Mouse (Mus musculus) erythroblast, embryonic 14.5 days (primary cell): ENCODE results near the gene Bbs12. TPM values are rescaled to one million over a fixed set of nuclear protein-coding genes. Genes with fewer than 3 reads are reported as not detected.

Experiments used
- H3K27me3 ChIP-seq: 2 replicates; pipeline ENCODE4 v1.6.1; 2012; ENCODE audit warnings: inconsistent platforms; ENCODE audit not compliant: control insufficient read depth
- H3K36me3 ChIP-seq: 2 replicates; pipeline ENCODE4 v1.6.1; 2012; ENCODE audit warnings: mild to moderate bottlenecking, inconsistent platforms; ENCODE audit not compliant: control insufficient read depth
- H3K4me1 ChIP-seq: 2 replicates; pipeline ENCODE4 v1.6.1; 2012; ENCODE audit warnings: inconsistent platforms; ENCODE audit not compliant: control insufficient read depth
- H3K4me3 ChIP-seq: replicated peaks from 2 replicates; pipeline ENCODE3; 2012; ENCODE audit warnings: moderate library complexity, mild to moderate bottlenecking, inconsistent platforms
- H3K9me3 ChIP-seq: 2 replicates; pipeline ENCODE4 v1.6.1; 2012; ENCODE audit warnings: low read length, inconsistent platforms, mixed read lengths; ENCODE audit not compliant: control insufficient read depth
- GATA1 ChIP-seq: IDR thresholded peaks from 2 replicates; pipeline ENCODE4 v1.6.1; 2012; ENCODE audit warnings: low read length, inconsistent platforms, mixed read lengths
- TAL1 ChIP-seq: IDR thresholded peaks from 3 replicates; pipeline ENCODE4 v1.6.1; 2012; ENCODE audit warnings: low read length, inconsistent platforms, mixed read lengths
- polyA plus RNA-seq: library from polyadenylated mRNA; stranded (reverse); fragments of >175 nt; gene quantifications from 2 replicates; pipeline ENCODE4 v1.2.3, GENCODE M21; 2012

The Bbs12 gene
- not detected in 2 replicates for polyA plus RNA-seq

- Histone ChIP-seq H3K27me3 (no peaks in the 10 kb centered on the region), H3K36me3 (no peaks in the 10 kb centered on the region), H3K4me3 (peak within 1 kb of the TSS; percentile 86), H3K4me1 (peaks cover 18% of the 10 kb centered on the region), H3K9me3 (no peaks in the 10 kb centered on the region)
- TF ChIP-seq TAL1 (no peak), GATA1 (no peak)
Measured at GRCm38 (mm10) chr3:37312370-37312941, at the start of gene Bbs12, which contains the start of gene Cetn4. Gene Bbs12 (plus strand): TSS chr3:37312554. Gene Cetn4 (minus strand): TSS chr3:37312708.

DNA sequence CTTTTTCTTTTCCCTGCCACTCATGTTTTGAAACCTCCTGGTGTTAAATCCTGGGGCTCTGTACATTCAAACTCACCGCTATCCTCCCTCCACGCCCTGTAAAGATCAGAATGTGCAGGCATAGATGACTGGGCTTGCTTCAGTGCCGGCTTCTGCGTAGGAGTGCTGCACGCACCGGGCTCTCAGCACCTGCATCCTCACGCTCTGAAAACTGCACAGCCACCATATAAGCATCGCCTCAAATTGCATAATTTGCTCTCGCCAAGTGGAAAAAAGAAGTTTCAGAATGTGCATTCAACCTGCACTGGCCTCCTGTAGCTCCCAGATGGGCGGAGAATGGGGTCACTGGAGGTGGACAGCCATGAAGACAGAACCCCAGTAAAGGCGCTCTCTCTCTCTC, 44.0 kb upstream of the Bbs12 start:
- Histone ChIP-seq H3K4me1 (no peaks in the 10 kb centered on the region), H3K27me3 (peaks cover 17% of the 10 kb centered on the region), H3K9me3 (no peaks in the 10 kb centered on the region), H3K4me3 (no peak overlapping the region), H3K36me3 (no peaks in the 10 kb centered on the region)
- TF ChIP-seq GATA1 (no peak), TAL1 (no peak)

DNA sequence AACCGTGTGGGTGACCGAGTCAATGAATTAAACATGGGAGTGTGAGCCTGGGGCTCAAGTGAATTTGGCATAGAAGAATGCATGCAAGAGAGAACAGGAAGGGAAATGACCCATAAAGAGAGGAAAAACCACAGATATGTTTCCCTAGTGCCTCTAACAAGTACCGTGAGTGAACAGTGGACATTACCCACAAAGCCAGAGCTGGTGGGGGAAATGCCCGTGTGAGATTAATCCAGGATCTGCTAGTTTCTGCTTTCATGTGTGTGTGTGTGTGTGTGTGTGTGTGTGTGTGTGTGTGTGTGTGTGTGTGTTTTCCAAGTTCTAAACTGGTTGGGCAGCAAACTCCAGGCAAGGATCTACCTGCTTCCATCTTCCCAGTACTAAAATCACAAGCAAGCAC, 42.4 kb upstream of the Bbs12 start:
- Histone ChIP-seq H3K4me1 (peaks cover 7% of the 10 kb centered on the region), H3K36me3 (no peaks in the 10 kb centered on the region), H3K27me3 (peaks cover 14% of the 10 kb centered on the region), H3K4me3 (no peak overlapping the region), H3K9me3 (no peaks in the 10 kb centered on the region)
- TF ChIP-seq GATA1 (no peak), TAL1 (no peak)

GRCm38 (mm10) chr3:37271209-37271608, 41.1 kb upstream of the Bbs12 start:
- Histone ChIP-seq H3K4me3 (no peak overlapping the region), H3K9me3 (no peaks in the 10 kb centered on the region), H3K27me3 (peaks cover 8% of the 10 kb centered on the region), H3K36me3 (no peaks in the 10 kb centered on the region), H3K4me1 (peaks cover 7% of the 10 kb centered on the region)
- no peak for TF ChIP-seq GATA1
- TF ChIP-seq TAL1, result no peak

DNA sequence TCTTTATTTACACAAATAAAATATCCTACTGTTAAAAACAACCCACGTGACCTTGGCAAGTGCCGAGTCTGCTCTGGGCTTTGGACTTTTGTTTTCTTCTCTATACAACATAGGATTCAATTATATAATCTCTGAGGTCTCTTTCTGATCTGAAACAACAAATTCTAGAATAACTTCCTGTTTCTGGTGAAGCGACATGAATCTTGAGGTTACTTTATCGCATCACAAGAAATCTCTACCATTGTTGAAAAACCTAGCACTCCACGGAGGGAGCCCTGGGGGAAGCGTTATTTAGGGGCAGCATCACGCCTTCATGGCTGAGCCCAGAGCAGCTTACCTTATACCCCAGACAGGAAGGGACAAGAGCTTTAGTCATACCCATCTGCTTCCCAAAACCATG, 39.3 kb upstream of the Bbs12 start:
- peaks cover 4% of the 10 kb centered on the region; the same call in 1 of the 2 replicates for H3K27me3 ChIP-seq
- H3K4me3 ChIP-seq, result no peak overlapping the region
- no peaks in the 10 kb centered on the region for H3K36me3 ChIP-seq
- peaks cover 7% of the 10 kb centered on the region for H3K4me1 ChIP-seq
- no peak for TF ChIP-seq GATA1
- no peak for TF ChIP-seq TAL1
- H3K9me3 ChIP-seq, result no peaks in the 10 kb centered on the region

DNA sequence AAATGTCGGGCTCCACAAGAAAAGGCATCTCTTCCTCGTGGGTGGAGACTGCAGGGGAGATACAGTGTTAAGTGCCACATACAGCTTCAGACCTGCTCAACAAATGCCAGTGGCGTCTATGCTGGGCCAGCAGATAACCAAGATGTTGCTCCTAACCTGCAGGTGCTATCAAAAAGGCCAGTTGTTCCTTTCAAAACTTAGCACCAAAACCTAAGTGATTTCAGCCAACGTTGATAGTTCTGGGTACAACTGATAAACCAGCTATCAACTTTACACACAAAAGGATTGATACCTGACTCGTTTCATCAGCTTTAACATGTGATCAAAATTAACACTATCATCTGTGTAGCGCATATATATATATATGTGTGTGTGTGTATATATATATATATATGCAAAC, 37.7 kb upstream of the Bbs12 start:
- Histone ChIP-seq H3K27me3 (no peaks in the 10 kb centered on the region), H3K4me1 (peaks cover 7% of the 10 kb centered on the region), H3K4me3 (no peak overlapping the region), H3K9me3 (no peaks in the 10 kb centered on the region), H3K36me3 (no peaks in the 10 kb centered on the region)
- TF ChIP-seq TAL1 (no peak), GATA1 (no peak)

DNA sequence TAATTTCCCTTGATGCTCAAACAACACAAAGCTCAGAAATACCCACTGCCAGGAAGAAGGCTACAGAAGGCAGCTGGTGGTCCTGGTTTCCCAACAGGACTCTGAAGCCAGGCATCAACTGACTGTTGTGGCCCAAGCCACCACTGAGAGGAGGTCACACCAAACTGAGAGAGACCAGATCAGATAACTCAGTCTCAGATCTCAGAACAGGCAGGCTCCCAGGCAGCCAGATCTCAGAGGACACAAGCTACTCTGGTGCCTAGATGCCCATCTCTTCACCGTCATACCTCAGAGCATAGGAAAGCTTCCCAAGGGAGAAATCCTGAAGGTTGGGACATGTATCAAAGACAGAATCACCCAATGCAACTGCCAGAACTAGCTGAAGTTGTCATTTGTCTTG, 32.1 kb upstream of the Bbs12 start:
- no peaks in the 10 kb centered on the region for H3K36me3 ChIP-seq
- no peak for TF ChIP-seq GATA1
- TF ChIP-seq TAL1, result no peak

DNA sequence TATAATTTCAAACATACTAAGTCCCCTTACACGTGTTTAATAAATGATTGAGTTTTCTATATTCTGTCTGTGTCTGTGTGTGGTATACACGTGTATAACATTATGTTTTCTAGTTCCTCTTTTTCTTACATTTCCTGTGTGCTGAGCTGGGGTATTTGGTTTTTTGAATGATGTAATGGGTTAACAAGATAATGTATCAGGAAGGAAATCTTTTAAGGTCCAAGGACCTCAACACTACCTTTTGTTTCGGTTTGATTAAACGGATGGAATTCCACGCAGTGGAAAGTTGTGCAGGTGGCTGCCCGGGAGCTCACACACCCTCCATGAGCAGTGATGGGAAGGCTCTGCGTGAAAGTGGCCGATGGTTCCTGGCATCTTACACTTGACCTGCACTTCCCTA, 31.5 kb upstream of the Bbs12 start:
- TF ChIP-seq GATA1, result no peak
- TF ChIP-seq TAL1, result no peak
- H3K27me3 ChIP-seq, result no peaks in the 10 kb centered on the region
- peaks cover 4% of the 10 kb centered on the region for H3K4me1 ChIP-seq
- H3K9me3 ChIP-seq, result no peaks in the 10 kb centered on the region
- no peaks in the 10 kb centered on the region for H3K36me3 ChIP-seq
- no peak overlapping the region for H3K4me3 ChIP-seq

More for the DNA sequence above, 32.1 kb upstream of the Bbs12 start:
- Histone ChIP-seq H3K4me3 (no peak overlapping the region), H3K27me3 (no peaks in the 10 kb centered on the region), H3K4me1 (peaks cover 4% of the 10 kb centered on the region), H3K9me3 (no peaks in the 10 kb centered on the region)

DNA sequence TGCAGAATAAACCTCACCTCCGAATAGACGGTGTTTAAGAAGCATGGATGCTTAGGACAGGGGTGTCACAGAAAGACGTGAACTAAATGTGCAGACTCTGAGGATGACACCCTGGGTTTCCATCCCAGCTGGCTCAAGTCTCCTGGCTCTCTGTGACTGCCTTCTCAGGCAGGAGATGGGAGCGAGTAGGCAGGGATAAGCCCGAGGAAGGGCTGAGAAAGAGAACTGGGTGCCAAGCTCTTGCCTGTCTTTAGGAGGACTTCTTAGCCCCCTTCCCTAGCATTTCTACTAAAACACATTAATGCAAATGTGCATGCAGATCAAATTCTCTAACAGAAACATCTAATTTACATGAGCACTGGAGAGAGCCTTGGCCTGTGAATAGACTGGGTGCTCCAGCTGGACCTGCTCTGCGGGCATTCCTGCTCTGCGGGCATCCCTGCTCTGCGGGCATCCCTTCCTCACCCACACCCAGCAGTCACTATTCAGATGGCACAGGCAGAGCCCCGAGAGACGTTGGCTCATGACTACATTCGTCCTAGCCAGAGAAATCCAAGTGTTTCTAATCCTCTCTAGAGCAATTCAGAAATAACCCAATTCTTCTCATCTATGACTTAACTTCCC, 29.9 kb upstream of the Bbs12 start:
- Histone ChIP-seq H3K4me3 (no peak overlapping the region), H3K36me3 (no peaks in the 10 kb centered on the region), H3K27me3 (no peaks in the 10 kb centered on the region), H3K9me3 (no peaks in the 10 kb centered on the region), H3K4me1 (peaks cover 4% of the 10 kb centered on the region)
- TF ChIP-seq GATA1 (no peak), TAL1 (no peak)

- Histone ChIP-seq H3K9me3 (no peaks in the 10 kb centered on the region), H3K4me3 (no peak overlapping the region), H3K27me3 (no peaks in the 10 kb centered on the region), H3K4me1 (peaks cover 4% of the 10 kb centered on the region), H3K36me3 (no peaks in the 10 kb centered on the region)
- TF ChIP-seq GATA1 (no peak), TAL1 (no peak)
Measured at GRCm38 (mm10) chr3:37283234-37283633, 29.1 kb upstream of the Bbs12 start.
